Mouse (Mus musculus): ENCODE data around the gene Srpk2.
"Not testable (repeated sequence)": the region's sequence is repeated elsewhere in the genome, so short reads cannot be mapped to it uniquely, and the experiment has no call there.

Gene Srpk2

GRCm38 (mm10) chr5:23502317-23502937, 182.0 kb downstream of the Srpk2 start:
- DNase-seq (ENCODE audit: inconsistent ontology term) = no peak

- DNase-seq (ENCODE audit: inconsistent ontology term) = no peak
Observed at GRCm38 (mm10) chr5:23501582-23502316, 182.7 kb downstream of the Srpk2 start.

GRCm38 (mm10) chr5:23500715-23501114, 183.7 kb downstream of the Srpk2 start:
- DNase-seq (ENCODE audit: inconsistent ontology term) = no peak

GRCm38 (mm10) chr5:23499257-23499656, 185.2 kb downstream of the Srpk2 start:
- no peak for DNase-seq (ENCODE audit: inconsistent ontology term)

- no peak for DNase-seq (ENCODE audit: inconsistent ontology term)
Observed at GRCm38 (mm10) chr5:23497920-23498319, 186.5 kb downstream of the Srpk2 start.

- no peak for DNase-seq (ENCODE audit: inconsistent ontology term)
Observed at GRCm38 (mm10) chr5:23496933-23497332, 187.5 kb downstream of the Srpk2 start.

- no peak for DNase-seq (ENCODE audit: inconsistent ontology term)
Observed at GRCm38 (mm10) chr5:23496396-23496795, 188.0 kb downstream of the Srpk2 start.

- DNase-seq (ENCODE audit: inconsistent ontology term) = no peak
Observed at GRCm38 (mm10) chr5:23490797-23491196, 193.6 kb downstream of the Srpk2 start.

- DNase-seq (ENCODE audit: inconsistent ontology term) = no peak
Observed at GRCm38 (mm10) chr5:23489231-23489630, 195.2 kb downstream of the Srpk2 start.

- no peak for DNase-seq (ENCODE audit: inconsistent ontology term)
Observed at GRCm38 (mm10) chr5:23483811-23484210, 200.6 kb downstream of the Srpk2 start.

GRCm38 (mm10) chr5:23473098-23473873, 211.1 kb downstream of the Srpk2 start:
- no peak for DNase-seq (ENCODE audit: inconsistent ontology term)

GRCm38 (mm10) chr5:23466546-23466945, 217.9 kb downstream of the Srpk2 start:
- no peak for DNase-seq (ENCODE audit: inconsistent ontology term)

GRCm38 (mm10) chr5:23464743-23465142, 219.7 kb downstream of the Srpk2 start:
- no peak for DNase-seq (ENCODE audit: inconsistent ontology term)

GRCm38 (mm10) chr5:23464247-23464646, 220.2 kb downstream of the Srpk2 start:
- DNase-seq (ENCODE audit: inconsistent ontology term) = no peak

GRCm38 (mm10) chr5:23461688-23462087, 222.7 kb downstream of the Srpk2 start:
- peak; percentile 72 for DNase-seq (ENCODE audit: inconsistent ontology term)

- DNase-seq (ENCODE audit: inconsistent ontology term) = not testable (repeated sequence)
Observed at GRCm38 (mm10) chr5:23453561-23453960, 230.9 kb downstream of the Srpk2 start.

All from Muller cell, postnatal 12 days (primary cell).